Mouse (Mus musculus) spleen, adult 2 months (tissue): ENCODE results near the gene Nhlrc2. TPM values are rescaled to one million over a fixed set of nuclear protein-coding genes. Genes with fewer than 3 reads are reported as not detected.

ENCODE experiments used
- DNase-seq, 2 experiments: peaks; one replicate each; pipeline versions ENCODE4 v3.0.0 to v3.0.0-alpha.2; 2012 to 2021; ENCODE audit warnings: low spot score in 2 of 2, low read depth in 1 of 2
- H3K27ac ChIP-seq: fragments of 200-500 bp; 2 replicates; pipeline ENCODE4 v1.5.1; 2012; ENCODE audit warnings: low read length, inconsistent platforms; ENCODE audit not compliant: insufficient read depth
- H3K27me3 ChIP-seq: fragments of 200-500 bp; 2 replicates; pipeline ENCODE4 v1.6.1; 2012; ENCODE audit warnings: mild to moderate bottlenecking, moderate library complexity, low read length, inconsistent platforms; ENCODE audit not compliant: control insufficient read depth, insufficient read depth
- H3K36me3 ChIP-seq: fragments of 200-500 bp; 2 replicates; pipeline ENCODE4 v1.6.1; 2012; ENCODE audit warnings: mild to moderate bottlenecking, low read length, inconsistent platforms; ENCODE audit not compliant: control insufficient read depth, insufficient read depth
- H3K4me1 ChIP-seq: fragments of 200-500 bp; 2 replicates; pipeline ENCODE4 v1.6.1; 2011; ENCODE audit warnings: inconsistent platforms; ENCODE audit not compliant: control insufficient read depth, insufficient read depth, insufficient read length
- H3K4me3 ChIP-seq: fragments of 200-500 bp; 2 replicates; pipeline ENCODE4 v1.5.1; 2011; ENCODE audit warnings: mild to moderate bottlenecking, inconsistent platforms; ENCODE audit not compliant: insufficient read depth, insufficient read length; ENCODE audit errors: extremely low read depth
- CTCF ChIP-seq: fragments of 200-500 bp; IDR thresholded peaks from 2 replicates; pipeline ENCODE4 v1.5.1; 2011; ENCODE audit warnings: mild to moderate bottlenecking, inconsistent platforms; ENCODE audit not compliant: insufficient read depth, insufficient read length, insufficient replicate concordance; ENCODE audit errors: extremely low read depth
- POLR2A ChIP-seq: fragments of 200-500 bp; IDR thresholded peaks from 2 replicates; pipeline ENCODE4 v1.6.1; 2011; ENCODE audit warnings: low read depth, low read length, inconsistent platforms
- WGBS: fragments of 180-500 bp; shearing (Covaris S2); methylation state at CpG from one replicate; pipeline ENCODE4 v1.1.7; 2018; 5-methylcytosine and 5-hydroxymethylcytosine counted together
- polyA plus RNA-seq: library from polyadenylated mRNA; depleted of rRNA; stranded (reverse); fragments of >200 nt; gene quantifications from 2 replicates; pipeline ENCODE4 v1.2.3, GENCODE M21; 2012

Nhlrc2 gene
- polyA plus RNA-seq, 1 experiment: 4.7 TPM

- 85% methylated on average over 14 of the region's 14 CpGs for WGBS
- no peak for TF ChIP-seq CTCF
- no peak for TF ChIP-seq POLR2A
- H3K4me1 ChIP-seq: no peaks in the 10 kb centered on the region
- DNase-seq: no peak
- no peaks in the 10 kb centered on the region for H3K36me3 ChIP-seq
- no peak overlapping the region for H3K4me3 ChIP-seq
- peaks cover 4% of the 10 kb centered on the region; the same call in 1 of the 2 replicates for H3K27me3 ChIP-seq
- no peak overlapping the region for H3K27ac ChIP-seq
Observed at GRCm38 (mm10) chr19:56533291-56534071, 14.6 kb upstream of the Nhlrc2 start.

GRCm38 (mm10) chr19:56534337-56534736 lies 13.7 kb upstream of the Nhlrc2 start:
- Histone ChIP-seq H3K4me3 (no peak overlapping the region), H3K27ac (no peak overlapping the region), H3K27me3 (peaks cover 4% of the 10 kb centered on the region; the same call in 1 of the 2 replicates), H3K36me3 (no peaks in the 10 kb centered on the region), H3K4me1 (no peaks in the 10 kb centered on the region)
- TF ChIP-seq POLR2A: no peak
- no peak for TF ChIP-seq CTCF
- DNase-seq: no peak
- 94% methylated on average over 3 of the region's 3 CpGs for WGBS

- WGBS: 85% methylated on average over 9 of the region's 9 CpGs
- H3K27ac ChIP-seq: no peak overlapping the region
Observed at GRCm38 (mm10) chr19:56535064-56535463, 13.0 kb upstream of the Nhlrc2 start.

GRCm38 (mm10) chr19:56535765-56536164 lies 12.3 kb upstream of the Nhlrc2 start:
- H3K36me3 ChIP-seq: no peaks in the 10 kb centered on the region
- WGBS: 96% methylated on average over 9 of the region's 9 CpGs
- peaks cover 4% of the 10 kb centered on the region; the same call in 1 of the 2 replicates for H3K27me3 ChIP-seq
- DNase-seq: no peak
- H3K4me1 ChIP-seq: no peaks in the 10 kb centered on the region
- no peak overlapping the region for H3K27ac ChIP-seq
- no peak for TF ChIP-seq POLR2A
- no peak overlapping the region for H3K4me3 ChIP-seq

More at GRCm38 (mm10) chr19:56535064-56535463, 13.0 kb upstream of the Nhlrc2 start:
- Histone ChIP-seq H3K4me3 (no peak overlapping the region), H3K27me3 (peaks cover 4% of the 10 kb centered on the region; the same call in 1 of the 2 replicates), H3K36me3 (no peaks in the 10 kb centered on the region), H3K4me1 (no peaks in the 10 kb centered on the region)
- DNase-seq: no peak
- no peak for TF ChIP-seq POLR2A
- TF ChIP-seq CTCF: no peak

- DNase-seq: no peak
- Histone ChIP-seq H3K36me3 (peaks cover 1% of the 10 kb centered on the region; the same call in 1 of the 2 replicates), H3K4me3 (no peak overlapping the region), H3K27ac (no peak overlapping the region), H3K4me1 (no peaks in the 10 kb centered on the region), H3K27me3 (no peaks in the 10 kb centered on the region)
- 82% methylated on average over 12 of the region's 12 CpGs for WGBS
- TF ChIP-seq CTCF: no peak
Observed at GRCm38 (mm10) chr19:56543320-56543719, 4.7 kb upstream of the Nhlrc2 start.

- WGBS: 94% methylated on average over 13 of the region's 13 CpGs
- Histone ChIP-seq H3K4me3 (no peak overlapping the region), H3K36me3 (peaks cover 1% of the 10 kb centered on the region; the same call in 1 of the 2 replicates), H3K27me3 (no peaks in the 10 kb centered on the region), H3K27ac (0 out of 2 replicates have a peak overlapping the region, but pooled peaks have one; percentile 43), H3K4me1 (peaks cover 2% of the 10 kb centered on the region; the same call in 1 of the 2 replicates)
- DNase-seq: no peak
- TF ChIP-seq CTCF (no peak), POLR2A (no peak)
Observed at GRCm38 (mm10) chr19:56544681-56545388, 3.2 kb upstream of the Nhlrc2 start.

- Histone ChIP-seq H3K27ac (no peak overlapping the region), H3K36me3 (peaks cover 1% of the 10 kb centered on the region; the same call in 1 of the 2 replicates), H3K4me3 (no peak overlapping the region)
Observed at GRCm38 (mm10) chr19:56546031-56546430, 2.0 kb upstream of the Nhlrc2 start.

More at GRCm38 (mm10) chr19:56546031-56546430, 2.0 kb upstream of the Nhlrc2 start:
- no peak for TF ChIP-seq CTCF
- no peak for TF ChIP-seq POLR2A
- no peak for DNase-seq
- Histone ChIP-seq H3K4me1 (peaks cover 2% of the 10 kb centered on the region; the same call in 1 of the 2 replicates), H3K27me3 (no peaks in the 10 kb centered on the region)
